Mouse (Mus musculus) small intestine, adult 2 months (tissue): Measurements from ENCODE around the gene Bmf.

Experiments
- CTCF ChIP-seq: fragments of 200-500 bp; IDR thresholded peaks from 2 replicates; pipeline ENCODE4 v1.5.1; 2012; ENCODE audit warnings: low read depth, mild to moderate bottlenecking, control low read depth, inconsistent platforms, low read length, moderate library complexity, mixed read lengths; ENCODE audit not compliant: insufficient replicate concordance, insufficient read length; ENCODE audit errors: extremely low read depth
- POLR2A ChIP-seq: fragments of 200-500 bp; IDR thresholded peaks from 2 replicates; pipeline ENCODE4 v1.6.1; 2012; ENCODE audit warnings: low read depth, mild to moderate bottlenecking, control low read depth, inconsistent platforms, low read length, moderate library complexity

GRCm38 (mm10) chr2:118523163-118523730, 26.2 kb downstream of the Bmf start:
- TF ChIP-seq CTCF (no peak), POLR2A (no peak)
